Mouse (Mus musculus): Measurements from ENCODE around the gene Plekhn1.

DNA sequence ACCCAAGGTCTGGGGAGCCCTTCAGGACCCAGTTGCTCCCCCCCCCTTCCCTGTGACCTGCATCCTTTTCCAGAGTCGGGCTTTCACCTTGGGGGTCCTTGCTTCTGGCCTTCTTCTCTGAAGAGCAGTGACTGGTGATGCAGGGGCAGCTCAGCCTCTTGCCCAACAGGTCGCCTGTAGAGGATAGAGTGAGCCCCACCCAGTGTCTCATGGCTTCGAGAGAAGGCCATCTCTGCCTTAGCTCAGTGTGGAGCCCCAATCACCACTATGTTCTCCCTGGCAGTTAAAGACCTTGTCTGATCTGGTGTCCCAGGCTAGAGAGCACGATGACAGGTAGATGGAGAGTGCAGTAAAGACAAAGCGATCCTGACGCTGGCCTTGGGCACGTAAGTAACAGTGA lies 17.5 kb upstream of the Plekhn1 start:
- TF ChIP-seq CTCF (IDR thresholded peaks at IDR 0.05; ENCODE audit: control insufficient read depth, insufficient read depth, insufficient read length) (no peak), CEBPB (IDR thresholded peaks at IDR 0.05; ENCODE audit: low read depth) (no peak), USF1 (IDR thresholded peaks at IDR 0.05; ENCODE audit: low read depth) (no peak), MYOD1 (IDR thresholded peaks at IDR 0.05; ENCODE audit: control insufficient read depth, insufficient read length, low read depth) (no peak), MAX (IDR thresholded peaks at IDR 0.05) (no peak), MYOG (IDR thresholded peaks at IDR 0.05; ENCODE audit: control insufficient read depth, extremely low read depth, insufficient read length) (no peak)

Data from C2C12 (cell line).